Mouse (Mus musculus) midbrain, embryonic 13.5 days (tissue): Measurements from ENCODE around the gene Tmem116. TPM values are rescaled to one million over a fixed set of nuclear protein-coding genes. Genes with fewer than 3 reads are reported as not detected.
A peak's percentile ranks its signal among the peaks of the same experiment; 100 is the strongest.
"Not testable (repeated sequence)": the region's sequence is repeated elsewhere in the genome, so short reads cannot be mapped to it uniquely, and the experiment has no call there.

Experiments used
- ATAC-seq: fragments of 200-750 bp; cut with Nextera tagmentation; 2 replicates; pipeline ENCODE4 v1.8.0; 2017; ENCODE audit warnings: mild to moderate bottlenecking, moderate TSS enrichment, moderate library complexity
- H3K27ac ChIP-seq: fragments of 300-500 bp; sonication (generic); 2 replicates; pipeline ENCODE4 v1.5.1; 2015; ENCODE audit warnings: inconsistent platforms, mild to moderate bottlenecking, moderate library complexity
- H3K27me3 ChIP-seq: fragments of 300-500 bp; sonication (generic); 2 replicates; pipeline ENCODE4 v1.6.1; 2015; ENCODE audit warnings: mild to moderate bottlenecking, inconsistent platforms
- H3K36me3 ChIP-seq: fragments of 300-500 bp; sonication (generic); 2 replicates; pipeline ENCODE4 v1.6.1; 2015; ENCODE audit warnings: mild to moderate bottlenecking, inconsistent platforms
- H3K4me1 ChIP-seq: fragments of 300-500 bp; sonication (generic); replicated peaks from 2 replicates; pipeline ENCODE4 v1.6.1; 2015; ENCODE audit warnings: inconsistent platforms
- H3K4me2 ChIP-seq: fragments of 300-500 bp; sonication (generic); replicated peaks from 2 replicates; pipeline ENCODE4 v1.6.1; 2015; ENCODE audit warnings: moderate library complexity, mild to moderate bottlenecking, inconsistent platforms
- H3K4me3 ChIP-seq: fragments of 300-500 bp; sonication (generic); replicated peaks from 2 replicates; pipeline ENCODE4 v1.5.1; 2015; ENCODE audit warnings: mild to moderate bottlenecking, inconsistent platforms
- H3K9ac ChIP-seq: fragments of 300-500 bp; sonication (generic); replicated peaks from 2 replicates; pipeline ENCODE4 v1.6.1; 2015; ENCODE audit warnings: mild to moderate bottlenecking, inconsistent platforms
- H3K9me3 ChIP-seq: fragments of 300-500 bp; sonication (generic); 2 replicates; pipeline ENCODE4 v1.6.1; 2016; ENCODE audit warnings: mild to moderate bottlenecking, inconsistent platforms
- WGBS: fragments of 180-500 bp; shearing (Covaris S2); methylation state at CpG from one replicate; pipeline ENCODE4 v1.1.7; 2015; 5-methylcytosine and 5-hydroxymethylcytosine counted together
- polyA plus RNA-seq: library from polyadenylated mRNA; unstranded; fragments of >200 nt; fragmentation: Nextera tagmentation; extraction: Ambion mirVana; gene quantifications from 2 replicates; pipeline ENCODE4 v1.2.1, GENCODE M21; 2015

Tmem116 gene
- polyA plus RNA-seq, 1 experiment from 2014 or later, result 1.6 TPM

DNA sequence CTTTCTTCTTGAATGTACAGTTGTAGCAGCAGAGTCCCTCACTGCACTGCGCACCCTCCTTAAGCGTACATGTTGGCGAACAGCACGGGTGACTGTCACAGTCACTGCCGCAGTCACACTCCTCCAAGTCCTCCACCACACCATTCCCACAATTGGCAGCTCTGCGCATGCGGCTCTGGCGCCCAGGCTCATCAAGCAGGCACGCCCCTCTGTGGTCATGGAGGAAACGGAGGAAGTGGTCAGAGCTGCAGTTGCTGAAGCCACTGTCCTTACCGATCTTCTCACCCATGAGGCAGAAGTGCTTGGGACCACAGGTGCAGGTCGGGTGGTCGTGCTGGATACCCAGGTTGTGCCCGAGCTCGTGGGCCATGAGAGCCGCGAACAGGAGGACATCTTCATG, 68.1 kb downstream of the Tmem116 start:
- not testable (repeated sequence) for H3K9ac ChIP-seq, H3K27ac ChIP-seq, H3K4me1 ChIP-seq, H3K4me3 ChIP-seq, H3K9me3 ChIP-seq, H3K27me3 ChIP-seq, ATAC-seq, H3K4me2 ChIP-seq
- H3K36me3 ChIP-seq, result peaks cover 48% of the 10 kb centered on the region
- 95% methylated on average over 11 of the region's 17 CpGs for WGBS

DNA sequence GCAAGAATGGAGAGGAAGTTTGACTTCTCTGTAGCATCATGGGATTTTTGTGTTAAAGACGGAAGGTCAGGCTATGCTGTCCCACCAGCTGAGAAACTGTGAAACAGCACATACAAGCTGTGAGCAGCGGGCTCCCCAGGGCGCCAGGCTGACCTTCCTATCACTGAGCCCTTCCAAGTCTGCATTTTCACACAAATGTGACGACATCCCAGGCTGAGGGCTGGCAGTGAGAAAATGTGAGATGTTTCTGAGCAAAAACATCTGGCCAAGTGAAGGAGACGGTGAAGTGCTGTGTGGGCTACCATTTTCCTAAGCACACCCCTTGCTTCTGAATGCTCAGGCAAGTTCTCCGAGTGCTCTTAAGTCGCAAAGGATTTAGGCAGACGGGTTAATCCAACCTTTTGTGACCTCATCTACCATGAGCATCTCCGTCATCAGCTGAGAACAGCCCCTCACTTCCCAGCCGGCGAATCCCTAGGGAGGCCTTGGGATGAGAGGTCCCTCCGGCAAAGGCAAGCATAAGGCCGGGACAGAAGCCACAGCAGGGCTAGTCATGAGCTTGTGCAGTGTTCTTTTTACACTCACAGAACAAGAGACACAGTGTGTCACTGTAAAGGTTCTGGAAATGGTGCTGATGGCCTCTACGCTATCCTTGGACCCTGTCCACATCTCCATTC, 74.2 kb downstream of the Tmem116 start:
- H3K36me3 ChIP-seq, result peaks cover 80% of the 10 kb centered on the region
- no peak overlapping the region for H3K9ac ChIP-seq
- no peaks in the 10 kb centered on the region for H3K9me3 ChIP-seq
- no peaks in the 10 kb centered on the region for H3K27me3 ChIP-seq
- no peak overlapping the region for H3K4me2 ChIP-seq
- no peaks in the 10 kb centered on the region for H3K4me1 ChIP-seq
- H3K4me3 ChIP-seq, result no peak overlapping the region
- WGBS, result 85% methylated on average over 14 of the region's 14 CpGs
- no peak for ATAC-seq
- H3K27ac ChIP-seq, result no peak overlapping the region

DNA sequence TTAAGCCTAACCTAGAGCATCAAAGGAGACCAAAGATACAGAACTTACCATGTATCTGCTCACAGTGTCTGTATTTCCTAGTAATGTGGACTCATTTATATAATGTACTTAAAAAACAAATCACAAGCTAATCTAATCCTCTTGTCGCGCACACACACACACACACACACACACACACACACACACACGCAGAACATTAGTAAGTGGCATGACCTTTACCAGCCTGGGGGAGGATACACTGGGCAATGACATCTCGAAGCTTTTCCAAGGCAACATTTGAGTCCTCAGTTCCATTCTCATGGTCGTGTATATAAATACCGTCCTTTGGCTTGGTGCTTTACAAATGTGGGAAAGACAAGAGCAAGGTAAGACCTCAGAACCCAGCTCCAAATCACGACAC, 74.8 kb downstream of the Tmem116 start:
- Histone ChIP-seq H3K9ac (no peak overlapping the region), H3K4me1 (no peaks in the 10 kb centered on the region), H3K27me3 (no peaks in the 10 kb centered on the region), H3K27ac (no peak overlapping the region), H3K36me3 (peaks cover 80% of the 10 kb centered on the region), H3K9me3 (no peaks in the 10 kb centered on the region), H3K4me3 (no peak overlapping the region), H3K4me2 (no peak overlapping the region)
- ATAC-seq, result no peak
- WGBS, result 88% methylated on average over 7 of the region's 7 CpGs

DNA sequence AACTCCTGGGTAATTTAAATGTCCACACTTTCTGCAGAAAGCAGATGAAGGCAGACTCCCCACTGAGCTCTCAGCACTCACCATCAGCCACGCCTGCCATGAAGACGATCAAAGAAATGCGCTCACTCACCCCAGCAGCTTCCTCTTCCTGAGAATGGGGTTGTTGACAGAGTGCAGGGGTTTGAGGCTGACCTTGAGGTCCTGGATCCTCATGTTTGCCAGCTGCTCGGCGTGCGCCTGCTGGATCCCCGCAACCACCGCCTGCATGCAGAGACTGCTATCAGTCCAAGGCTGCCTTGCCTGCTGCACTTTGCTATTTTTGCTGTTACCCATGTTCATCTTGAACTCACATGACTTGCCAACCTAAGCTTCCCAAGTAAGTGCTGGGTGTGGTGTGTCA, 75.3 kb downstream of the Tmem116 start:
- 86% methylated on average over 8 of the region's 8 CpGs for WGBS

DNA sequence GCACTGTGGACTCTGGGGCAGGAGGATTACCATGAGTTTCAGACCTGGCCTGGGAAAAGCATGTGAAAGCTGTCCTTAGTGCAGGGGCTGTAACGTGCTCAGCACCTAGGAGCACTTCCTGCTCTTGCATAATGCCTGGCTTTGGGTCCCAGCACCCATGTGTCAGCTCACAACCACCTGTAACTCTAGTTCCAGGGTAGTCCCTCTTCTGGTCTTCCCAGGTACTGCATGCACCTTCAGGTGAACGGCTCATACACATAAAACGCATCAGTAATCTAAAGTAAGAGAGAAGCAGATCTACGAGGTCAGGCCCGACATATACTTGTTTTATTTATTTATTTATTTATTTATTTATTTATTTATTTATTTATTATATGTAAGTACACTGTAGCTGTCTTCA, 82.8 kb downstream of the Tmem116 start:
- no peak overlapping the region for H3K4me3 ChIP-seq
- WGBS, result 95% methylated on average over 5 of the region's 5 CpGs
- peaks cover 78% of the 10 kb centered on the region for H3K36me3 ChIP-seq
- H3K4me1 ChIP-seq, result no peaks in the 10 kb centered on the region
- H3K4me2 ChIP-seq, result no peak overlapping the region
- H3K27me3 ChIP-seq, result no peaks in the 10 kb centered on the region
- ATAC-seq, result no peak
- H3K27ac ChIP-seq, result no peak overlapping the region
- no peaks in the 10 kb centered on the region for H3K9me3 ChIP-seq
- H3K9ac ChIP-seq, result no peak overlapping the region

More for the DNA sequence above, 75.3 kb downstream of the Tmem116 start:
- H3K9me3 ChIP-seq, result no peaks in the 10 kb centered on the region
- no peak overlapping the region for H3K4me2 ChIP-seq
- H3K36me3 ChIP-seq, result peaks cover 79% of the 10 kb centered on the region
- H3K4me1 ChIP-seq, result no peaks in the 10 kb centered on the region
- no peak overlapping the region for H3K9ac ChIP-seq
- no peak overlapping the region for H3K4me3 ChIP-seq
- no peak for ATAC-seq
- no peak overlapping the region for H3K27ac ChIP-seq
- H3K27me3 ChIP-seq, result no peaks in the 10 kb centered on the region

DNA sequence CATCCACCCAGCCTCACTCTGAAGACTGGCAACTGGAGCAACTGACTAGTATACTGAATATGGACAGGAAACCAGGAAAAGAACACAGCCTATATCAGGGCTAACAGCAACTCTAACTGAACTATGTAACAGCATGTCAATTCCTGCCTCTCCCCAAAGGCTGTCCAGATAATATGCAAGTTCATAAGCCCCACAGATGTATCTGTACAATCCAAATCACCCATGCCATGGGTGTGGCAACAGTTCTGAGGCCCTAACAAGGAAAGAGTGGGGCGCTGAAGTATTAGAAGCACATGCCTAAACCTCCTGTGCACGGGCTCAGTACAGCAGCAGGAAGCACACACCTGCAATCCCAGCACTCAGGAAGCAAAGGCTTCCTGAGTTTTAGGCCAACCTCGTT, 83.4 kb downstream of the Tmem116 start:
- 95% methylated on average over 3 of the region's 3 CpGs for WGBS
- Histone ChIP-seq H3K4me2 (no peak overlapping the region), H3K9ac (no peak overlapping the region), H3K9me3 (no peaks in the 10 kb centered on the region), H3K4me3 (no peak overlapping the region), H3K36me3 (peaks cover 72% of the 10 kb centered on the region), H3K27me3 (no peaks in the 10 kb centered on the region), H3K27ac (no peak overlapping the region), H3K4me1 (no peaks in the 10 kb centered on the region)
- ATAC-seq, result no peak

DNA sequence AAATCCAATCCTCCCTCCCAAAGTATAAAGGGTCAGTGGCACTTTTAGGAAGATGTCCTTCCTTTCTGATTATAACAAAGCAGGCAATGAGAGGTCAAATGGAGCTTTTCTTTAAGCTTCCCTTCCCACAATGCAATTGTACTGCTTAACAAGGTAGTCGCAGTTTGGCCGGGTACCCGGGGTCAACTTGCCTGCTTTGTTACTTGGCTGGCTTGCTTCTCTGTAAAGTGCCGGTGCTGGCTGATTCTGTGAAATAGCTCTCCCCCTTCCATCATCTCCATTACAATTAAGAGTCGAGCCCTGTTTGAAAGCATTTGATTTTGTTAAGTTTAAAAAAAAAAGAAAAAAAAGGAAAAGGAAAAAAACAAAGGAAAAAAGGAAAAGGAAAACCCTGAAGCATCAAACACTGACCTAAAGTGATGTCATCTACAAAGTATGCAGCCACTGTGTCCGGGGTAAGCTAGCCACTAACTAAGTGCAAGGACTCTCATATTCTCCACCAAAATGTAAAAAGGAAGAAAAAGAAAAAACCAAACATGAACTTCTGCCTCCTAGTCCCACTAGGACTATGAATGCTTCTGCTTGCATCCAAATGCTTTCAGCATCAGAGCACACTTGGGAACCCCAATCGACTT, 85.3 kb downstream of the Tmem116 start:
- WGBS, result 48% methylated on average over 7 of the region's 7 CpGs
- H3K4me1 ChIP-seq, result 0 out of 2 replicates have a peak, but pooled peaks cover 5% of the 10 kb centered on the region
- H3K4me3 ChIP-seq, result no peak overlapping the region
- no peaks in the 10 kb centered on the region for H3K9me3 ChIP-seq
- ATAC-seq, result no peak
- peaks cover 56% of the 10 kb centered on the region for H3K36me3 ChIP-seq
- no peak overlapping the region for H3K9ac ChIP-seq
- H3K27ac ChIP-seq, result no peak overlapping the region
- H3K27me3 ChIP-seq, result no peaks in the 10 kb centered on the region
- H3K4me2 ChIP-seq, result no peak overlapping the region

DNA sequence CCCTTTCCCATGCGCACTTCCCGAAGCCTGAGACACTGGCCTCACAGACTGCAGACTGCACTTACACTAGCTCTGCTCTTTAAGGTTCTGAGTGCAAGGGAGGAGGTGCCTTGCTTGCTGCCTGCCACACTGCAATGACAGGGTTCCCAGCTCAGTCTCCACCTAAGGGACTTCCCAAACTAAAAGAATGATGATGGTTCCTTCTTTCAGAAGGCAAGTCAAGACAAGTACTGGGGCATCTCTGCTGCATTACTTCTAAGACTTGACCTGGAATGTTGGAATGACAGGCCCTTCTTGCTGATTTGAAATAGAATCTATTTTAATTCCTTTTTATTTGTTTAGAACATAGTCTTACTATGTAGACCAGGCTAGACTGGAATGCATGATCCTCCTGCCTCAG, 85.9 kb downstream of the Tmem116 start:
- 80% methylated on average over 2 of the region's 2 CpGs for WGBS
- ATAC-seq, result no peak
- peaks cover 7% of the 10 kb centered on the region; the same call in 1 of the 2 replicates for H3K4me1 ChIP-seq
- H3K27me3 ChIP-seq, result no peaks in the 10 kb centered on the region
- H3K27ac ChIP-seq, result no peak overlapping the region
- no peak overlapping the region for H3K9ac ChIP-seq
- no peaks in the 10 kb centered on the region for H3K9me3 ChIP-seq
- H3K4me2 ChIP-seq, result no peak overlapping the region
- no peak overlapping the region for H3K4me3 ChIP-seq
- peaks cover 51% of the 10 kb centered on the region for H3K36me3 ChIP-seq

DNA sequence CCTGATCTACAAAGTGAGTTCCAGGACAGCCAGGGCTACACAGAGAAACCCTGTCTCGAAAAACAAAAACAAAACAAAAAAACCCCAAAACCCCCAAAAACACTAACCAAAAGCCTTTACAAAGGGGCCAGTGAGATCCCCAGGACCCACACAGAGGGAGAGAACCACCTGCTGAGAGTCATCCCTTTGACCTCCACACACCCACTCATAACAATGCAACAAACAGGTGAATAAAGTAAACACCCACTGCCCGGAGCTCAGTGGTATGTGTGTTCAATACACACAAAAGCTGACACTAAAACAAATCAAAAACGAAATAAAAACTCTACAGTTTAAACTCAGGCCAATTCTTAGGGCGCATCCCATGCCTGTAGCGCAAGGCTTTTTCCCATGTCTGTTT, 88.4 kb downstream of the Tmem116 start:
- H3K9ac ChIP-seq, result no peak overlapping the region
- no peaks in the 10 kb centered on the region for H3K27me3 ChIP-seq
- H3K9me3 ChIP-seq, result no peaks in the 10 kb centered on the region
- peaks cover 29% of the 10 kb centered on the region for H3K4me1 ChIP-seq
- no peak overlapping the region for H3K4me3 ChIP-seq
- H3K36me3 ChIP-seq, result peaks cover 28% of the 10 kb centered on the region
- H3K4me2 ChIP-seq, result no peak overlapping the region
- no peak for ATAC-seq
- no peak overlapping the region for H3K27ac ChIP-seq
- 96% methylated on average over 5 of the region's 5 CpGs for WGBS

DNA sequence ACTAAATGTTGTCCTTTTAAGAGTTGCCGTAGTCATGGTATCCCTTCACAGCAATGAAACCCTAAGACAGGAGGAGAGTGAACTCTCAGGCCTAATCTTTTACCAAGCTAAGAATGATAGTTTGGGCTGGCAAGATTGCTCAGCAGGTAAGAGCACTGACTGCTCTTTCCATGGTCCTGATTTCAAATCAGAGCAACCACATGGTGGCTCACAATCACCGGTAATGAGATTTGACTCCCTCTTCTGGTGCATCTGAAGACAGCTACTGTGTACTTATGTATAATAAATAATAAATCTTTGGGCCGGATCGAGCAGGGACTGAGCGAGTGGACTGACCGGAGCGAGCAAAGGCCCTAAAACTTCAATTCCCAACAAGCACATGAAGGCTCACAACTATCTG, 89.5 kb downstream of the Tmem116 start:
- Histone ChIP-seq H3K4me2 (no peak overlapping the region), H3K9ac (no peak overlapping the region), H3K36me3 (peaks cover 16% of the 10 kb centered on the region), H3K27ac (no peak overlapping the region), H3K4me1 (peaks cover 30% of the 10 kb centered on the region), H3K4me3 (no peak overlapping the region), H3K27me3 (no peaks in the 10 kb centered on the region), H3K9me3 (no peaks in the 10 kb centered on the region)
- WGBS, result 88% methylated on average over 7 of the region's 7 CpGs
- no peak for ATAC-seq

DNA sequence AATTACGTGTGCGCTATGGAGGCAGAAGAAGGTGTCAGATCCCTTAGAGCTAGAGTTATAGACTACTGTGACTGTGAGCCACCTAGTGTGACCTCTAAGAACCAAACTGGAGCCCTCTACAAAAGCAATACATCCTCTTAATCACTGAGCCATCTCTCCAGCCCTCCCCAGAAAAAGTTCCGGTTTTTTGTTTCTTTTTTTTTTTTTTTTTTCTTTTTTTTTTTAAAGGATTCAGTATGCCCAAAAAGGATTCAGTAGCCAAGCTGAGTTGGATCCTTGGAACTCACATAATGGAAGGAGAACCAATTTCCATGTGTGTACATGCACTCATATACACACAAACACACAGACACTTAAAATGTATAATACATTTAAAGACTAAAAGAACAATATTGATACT, 91.7 kb downstream of the Tmem116 start:
- Histone ChIP-seq H3K27ac (no peak overlapping the region), H3K4me1 (peaks cover 36% of the 10 kb centered on the region), H3K27me3 (no peaks in the 10 kb centered on the region), H3K36me3 (0 out of 2 replicates have a peak, but pooled peaks cover 4% of the 10 kb centered on the region), H3K4me2 (peak overlapping the region; percentile 83; the same call in 1 of the 2 replicates), H3K9me3 (no peaks in the 10 kb centered on the region), H3K9ac (no peak overlapping the region), H3K4me3 (no peak overlapping the region)
- WGBS, result 87% methylated on average over 3 of the region's 3 CpGs
- ATAC-seq, result no peak

DNA sequence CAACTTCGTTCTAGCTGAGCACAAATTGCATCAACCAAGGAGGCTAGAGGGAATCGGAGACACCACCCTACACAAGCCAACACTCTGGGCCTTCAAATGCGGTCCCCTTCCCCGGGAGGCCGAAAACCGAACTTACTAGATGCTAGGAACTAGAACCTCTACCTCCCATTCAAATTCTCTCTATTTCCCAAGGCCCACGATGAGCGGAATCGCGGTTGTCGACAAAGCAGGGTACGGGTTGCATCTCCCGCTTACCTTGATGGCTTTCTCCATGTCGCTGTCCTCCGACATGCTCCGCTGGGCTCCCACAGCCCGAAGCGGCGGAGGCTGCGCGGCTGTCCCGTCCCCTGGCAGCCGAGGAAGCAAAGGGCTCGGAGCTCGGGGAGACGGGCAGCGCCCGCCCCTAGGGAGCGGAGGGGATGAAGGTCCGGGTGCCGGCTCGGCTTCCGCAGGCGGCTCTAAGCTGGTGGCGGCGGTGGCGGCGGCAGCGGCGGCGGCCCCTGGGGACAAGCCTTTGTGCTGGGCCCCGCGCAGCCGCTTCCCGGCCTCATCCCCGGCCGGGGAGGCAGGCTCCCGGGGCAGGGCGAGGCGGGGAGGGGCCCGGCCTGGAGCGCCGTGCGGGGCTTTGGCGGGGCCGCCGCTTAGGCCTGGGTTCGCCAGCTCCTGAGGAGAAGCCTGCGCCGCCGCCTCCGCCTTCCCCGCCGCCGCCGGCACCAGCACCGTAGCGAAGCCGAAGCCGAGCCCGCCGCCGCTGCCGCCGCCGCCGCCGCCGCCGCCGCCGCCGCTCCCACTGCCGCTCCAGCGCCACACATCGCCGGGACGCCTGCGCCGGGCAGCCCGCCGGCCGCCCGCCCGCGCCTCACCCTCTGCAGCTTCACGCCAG, 93.5 kb downstream of the Tmem116 start, which contains the start of the genes Adam1a and Gm42878:
Adam1a (minus strand) TSS at position 573 of the 883 bp plus-strand sequence.
Gm42878 (minus strand) TSS at position 573 of the 883 bp plus-strand sequence.
- no peaks in the 10 kb centered on the region for H3K36me3 ChIP-seq
- peak within 1 kb of the TSS; percentile 83 for H3K4me2 ChIP-seq
- under 1% methylated on average over 50 of the region's 97 CpGs for WGBS
- H3K27ac ChIP-seq, result peak within 1 kb of the TSS; percentile 96
- no peaks in the 10 kb centered on the region for H3K27me3 ChIP-seq
- ATAC-seq, result peak; percentile 70
- H3K4me1 ChIP-seq, result peaks cover 36% of the 10 kb centered on the region
- peak within 1 kb of the TSS; percentile 99 for H3K9ac ChIP-seq
- H3K4me3 ChIP-seq, result peak within 1 kb of the TSS; percentile 99
- no peaks in the 10 kb centered on the region for H3K9me3 ChIP-seq
